Mouse (Mus musculus): ENCODE data around the gene Nrxn2.

The Nrxn2 gene

GRCm38 (mm10) chr19:6418233-6418879 lies at the start of gene Nrxn2:
Gene Nrxn2 (plus strand): TSS chr19:6418731.
- DNase-seq (ENCODE audit: low read depth, low spot score) = peak; percentile 75

- DNase-seq (ENCODE audit: low read depth, low spot score) = no peak
Measured at GRCm38 (mm10) chr19:6370175-6370574, 48.4 kb upstream of the Nrxn2 start.

GRCm38 (mm10) chr19:6372433-6372832 lies 46.1 kb upstream of the Nrxn2 start:
- peak; percentile 84 for DNase-seq (ENCODE audit: low read depth, low spot score)

- DNase-seq (ENCODE audit: low read depth, low spot score) = peak; percentile 80
Measured at GRCm38 (mm10) chr19:6373539-6374400, 44.8 kb upstream of the Nrxn2 start.

- no peak for DNase-seq (ENCODE audit: low read depth, low spot score)
Measured at GRCm38 (mm10) chr19:6374571-6374970, 44.0 kb upstream of the Nrxn2 start.

- DNase-seq (ENCODE audit: low read depth, low spot score) = no peak
Measured at GRCm38 (mm10) chr19:6375423-6376254, 42.9 kb upstream of the Nrxn2 start.

- DNase-seq (ENCODE audit: low read depth, low spot score) = peak; percentile 57
Measured at GRCm38 (mm10) chr19:6376255-6376564, 42.3 kb upstream of the Nrxn2 start.

GRCm38 (mm10) chr19:6376643-6377042 lies 41.9 kb upstream of the Nrxn2 start:
- DNase-seq (ENCODE audit: low read depth, low spot score) = no peak

GRCm38 (mm10) chr19:6377327-6378040 lies 41.0 kb upstream of the Nrxn2 start:
- DNase-seq (ENCODE audit: low read depth, low spot score) = no peak

- DNase-seq (ENCODE audit: low read depth, low spot score) = no peak
Measured at GRCm38 (mm10) chr19:6380411-6381166, 37.9 kb upstream of the Nrxn2 start.

- DNase-seq (ENCODE audit: low read depth, low spot score) = no peak
Measured at GRCm38 (mm10) chr19:6381238-6381637, 37.3 kb upstream of the Nrxn2 start.

- DNase-seq (ENCODE audit: low read depth, low spot score) = no peak
Measured at GRCm38 (mm10) chr19:6382323-6382924, 36.1 kb upstream of the Nrxn2 start.

- no peak for DNase-seq (ENCODE audit: low read depth, low spot score)
Measured at GRCm38 (mm10) chr19:6383470-6383869, 35.1 kb upstream of the Nrxn2 start.

- no peak for DNase-seq (ENCODE audit: low read depth, low spot score)
Measured at GRCm38 (mm10) chr19:6384128-6384527, 34.4 kb upstream of the Nrxn2 start, which contains the start of gene Pygm. Gene Pygm (plus strand): TSS chr19:6384399.

- DNase-seq (ENCODE audit: low read depth, low spot score) = no peak
Measured at GRCm38 (mm10) chr19:6384954-6385353, 33.6 kb upstream of the Nrxn2 start.

GRCm38 (mm10) chr19:6385419-6385818 lies 33.1 kb upstream of the Nrxn2 start:
- no peak for DNase-seq (ENCODE audit: low read depth, low spot score)

- no peak for DNase-seq (ENCODE audit: low read depth, low spot score)
Measured at GRCm38 (mm10) chr19:6385821-6386220, 32.7 kb upstream of the Nrxn2 start.

- DNase-seq (ENCODE audit: low read depth, low spot score) = no peak
Measured at GRCm38 (mm10) chr19:6386234-6386633, 32.3 kb upstream of the Nrxn2 start.

GRCm38 (mm10) chr19:6388006-6388405 lies 30.5 kb upstream of the Nrxn2 start:
- DNase-seq (ENCODE audit: low read depth, low spot score) = no peak

- no peak for DNase-seq (ENCODE audit: low read depth, low spot score)
Measured at GRCm38 (mm10) chr19:6389803-6390202, 28.7 kb upstream of the Nrxn2 start.
